Mouse (Mus musculus): ENCODE results near the gene Neurl2.

The Neurl2 gene

GRCm38 (mm10) chr2:164786388-164786885 lies 46.8 kb downstream of the Neurl2 start:
- peak in 1 of 2 experiments; percentile 41 for DNase-seq (ENCODE audit: low spot score in 2 of 2)

GRCm38 (mm10) chr2:164785481-164786387 lies 47.5 kb downstream of the Neurl2 start, which contains the start of gene Snx21:
TSS of gene Snx21 (plus strand) at chr2:164785823.
- DNase-seq (ENCODE audit: low spot score in 2 of 2): peak; percentile 94 to 95

DNA sequence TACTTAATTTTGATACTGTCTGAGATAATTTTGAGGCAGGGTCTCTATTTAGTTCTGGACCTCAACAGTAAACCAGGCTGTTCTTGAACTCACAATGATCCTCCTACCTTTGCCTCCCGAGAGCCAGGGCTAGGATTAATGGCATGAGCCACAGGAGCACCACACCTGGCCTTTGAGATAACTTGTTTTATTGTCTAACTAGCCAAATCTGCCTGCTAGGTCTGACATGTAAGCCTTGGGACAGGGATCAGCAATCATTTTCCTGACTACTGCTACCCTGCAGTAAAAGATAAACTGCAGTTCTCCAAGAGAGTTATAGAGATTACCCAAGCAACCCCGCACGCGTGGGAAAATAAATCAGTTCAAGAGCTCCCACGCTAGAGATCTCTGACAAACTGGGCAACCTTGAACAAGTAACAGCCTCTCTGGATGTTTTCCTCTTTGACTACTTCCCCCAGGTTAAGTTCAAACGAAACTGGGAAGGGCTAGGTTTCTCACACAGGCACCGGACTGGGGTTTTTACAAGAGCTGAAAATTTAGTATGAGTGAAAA lies 48.3 kb downstream of the Neurl2 start:
- DNase-seq (ENCODE audit: low spot score in 2 of 2): no peak

DNA sequence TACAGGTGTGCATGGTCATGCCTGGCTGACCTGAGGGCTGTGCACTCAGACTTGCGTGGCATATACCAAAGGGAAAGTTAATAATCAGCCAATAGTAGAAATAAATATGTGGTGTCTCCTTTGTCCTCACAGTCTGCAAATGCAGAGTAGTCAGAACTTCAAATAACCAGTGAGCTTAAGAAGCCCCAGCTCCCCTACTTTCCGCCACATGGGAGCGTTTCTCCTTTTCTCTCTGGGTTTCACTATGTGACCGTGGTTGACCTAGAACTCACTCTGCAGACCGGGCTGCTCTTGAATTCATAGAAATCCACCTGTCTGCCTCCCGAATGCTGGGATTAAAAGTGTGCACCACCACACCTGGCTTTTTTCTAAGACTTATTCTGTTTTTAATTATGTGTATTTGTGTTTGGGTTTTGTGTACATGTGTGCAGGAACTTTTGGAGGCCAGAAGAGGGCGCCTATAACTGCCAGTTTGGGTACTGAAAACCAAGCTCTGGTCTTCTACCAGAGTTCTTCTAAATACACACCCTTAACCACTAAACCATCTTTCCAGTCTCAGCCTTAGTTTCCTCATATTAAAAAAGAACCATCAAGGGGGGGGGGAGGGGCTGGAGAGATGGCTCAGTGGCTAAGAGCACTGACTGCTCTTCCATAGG lies 49.2 kb downstream of the Neurl2 start:
- DNase-seq (ENCODE audit: low spot score in 2 of 2): no peak

- no peak for DNase-seq (ENCODE audit: low spot score in 2 of 2)
Measured at GRCm38 (mm10) chr2:164781876-164782275, 51.4 kb downstream of the Neurl2 start.

All from heart, adult 9 months (tissue).